Mouse (Mus musculus) lung, postnatal 0 days (tissue): ENCODE results near the gene Ctnna3. TPM values are rescaled to one million over a fixed set of nuclear protein-coding genes. Genes with fewer than 3 reads are reported as not detected.

ENCODE experiments used
- ATAC-seq: fragments of 200-750 bp; cut with Nextera tagmentation; 2 replicates; pipeline ENCODE4 v1.8.0; 2017; ENCODE audit warnings: moderate library complexity
- DNase-seq: peaks from one replicate; pipeline ENCODE4 v3.0.0-alpha.2; 2016; ENCODE audit warnings: low spot score
- H3K27ac ChIP-seq: fragments of 300-500 bp; sonication (generic); 2 replicates; pipeline ENCODE4 v1.5.1; 2014; ENCODE audit warnings: antibody characterized with exemption, mild to moderate bottlenecking, low read length, mixed read lengths
- H3K27me3 ChIP-seq: fragments of 300-500 bp; sonication (generic); replicated peaks from 2 replicates; pipeline ENCODE4 v1.6.1; 2014; ENCODE audit warnings: low read length, mixed read lengths; ENCODE audit not compliant: insufficient read depth
- H3K36me3 ChIP-seq: fragments of 300-500 bp; sonication (generic); 2 replicates; pipeline ENCODE4 v1.6.1; 2014; ENCODE audit warnings: low read length, mixed read lengths; ENCODE audit not compliant: insufficient read depth
- H3K4me1 ChIP-seq: fragments of 300-500 bp; sonication (generic); 2 replicates; pipeline ENCODE4 v1.6.1; 2014; ENCODE audit warnings: antibody characterized with exemption, low read depth, low read length, mixed read lengths; ENCODE audit not compliant: insufficient read depth
- H3K4me2 ChIP-seq: fragments of 300-500 bp; sonication (generic); replicated peaks from 2 replicates; pipeline ENCODE4 v1.6.1; 2014; ENCODE audit warnings: low read depth, mild to moderate bottlenecking, low read length, moderate library complexity, mixed read lengths
- H3K4me3 ChIP-seq: fragments of 300-500 bp; sonication (generic); 2 replicates; pipeline ENCODE4 v1.5.1; 2014; ENCODE audit warnings: low read depth, low read length
- H3K9ac ChIP-seq: fragments of 300-500 bp; sonication (generic); replicated peaks from 2 replicates; pipeline ENCODE4 v1.6.1; 2014; ENCODE audit warnings: low read depth, mild to moderate bottlenecking
- H3K9me3 ChIP-seq: fragments of 300-500 bp; sonication (generic); 2 replicates; pipeline ENCODE4 v1.6.1; 2016; ENCODE audit warnings: low read length, mixed read lengths
- CTCF ChIP-seq: IDR thresholded peaks from 2 replicates; pipeline ENCODE4 v1.5.1; 2016; ENCODE audit warnings: antibody characterized with exemption, mild to moderate bottlenecking
- EP300 ChIP-seq: IDR thresholded peaks from 2 replicates; pipeline ENCODE4 v1.6.1; 2016; ENCODE audit warnings: antibody characterized with exemption, mild to moderate bottlenecking, control low read depth
- WGBS: fragments of 180-500 bp; shearing (Covaris S2); extraction: QIAGEN DNeasy Blood & Tissue Kit; methylation state at CpG from one replicate; pipeline ENCODE4 v1.1.7; 2014; 5-methylcytosine and 5-hydroxymethylcytosine counted together
- polyA plus RNA-seq: library from polyadenylated mRNA; unstranded; fragments of >200 nt; fragmentation: Nextera tagmentation; extraction: Ambion mirVana; gene quantifications from 2 replicates; pipeline ENCODE4 v1.2.1, GENCODE M21; 2015

The Ctnna3 gene
- polyA plus RNA-seq, 1 experiment from 2014 or later = 0.19 TPM

- no peaks in the 10 kb centered on the region for H3K4me1 ChIP-seq
- no peak overlapping the region for H3K9ac ChIP-seq
- no peaks in the 10 kb centered on the region for H3K9me3 ChIP-seq
- H3K4me2 ChIP-seq = peak overlapping the region; percentile 38; the same call in 1 of the 2 replicates
- TF ChIP-seq CTCF (no peak), EP300 (no peak)
- H3K36me3 ChIP-seq = no peaks in the 10 kb centered on the region
- H3K27ac ChIP-seq = no peak overlapping the region
- peak; percentile 54 for DNase-seq
- ATAC-seq = no peak; the same call in 1 of the 2 replicates
- WGBS = 2% methylated on average over 12 of the region's 12 CpGs
- 0 out of 2 replicates have a peak, but pooled peaks cover 4% of the 10 kb centered on the region for H3K27me3 ChIP-seq
- no peak overlapping the region; the same call in 1 of the 2 replicates for H3K4me3 ChIP-seq
Measured at GRCm38 (mm10) chr10:64086567-64087391, 656.9 kb downstream of the Ctnna3 start.

- TF ChIP-seq EP300 = no peak
- no peak for TF ChIP-seq CTCF
- ATAC-seq (no peak), DNase-seq (no peak)
- Histone ChIP-seq H3K4me3 (peak overlapping the region; percentile 20), H3K4me1 (no peaks in the 10 kb centered on the region), H3K4me2 (peak overlapping the region; percentile 38), H3K9ac (no peak overlapping the region), H3K36me3 (no peaks in the 10 kb centered on the region), H3K27ac (no peak overlapping the region), H3K27me3 (0 out of 2 replicates have a peak, but pooled peaks cover 4% of the 10 kb centered on the region), H3K9me3 (no peaks in the 10 kb centered on the region)
- 1% methylated on average over 12 of the region's 12 CpGs for WGBS
Measured at GRCm38 (mm10) chr10:64087521-64087920, 657.6 kb downstream of the Ctnna3 start.

GRCm38 (mm10) chr10:64087936-64088773, 658.3 kb downstream of the Ctnna3 start:
- 9% methylated on average over 26 of the region's 26 CpGs for WGBS
- H3K9me3 ChIP-seq = no peaks in the 10 kb centered on the region
- TF ChIP-seq CTCF (no peak), EP300 (no peak)
- ATAC-seq (no peak), DNase-seq (no peak)
- H3K27ac ChIP-seq = no peak overlapping the region
- no peaks in the 10 kb centered on the region for H3K4me1 ChIP-seq
- H3K4me3 ChIP-seq = peak overlapping the region; percentile 20
- no peaks in the 10 kb centered on the region for H3K36me3 ChIP-seq
- no peak overlapping the region for H3K9ac ChIP-seq
- peak overlapping the region; percentile 38 for H3K4me2 ChIP-seq
- H3K27me3 ChIP-seq = 0 out of 2 replicates have a peak, but pooled peaks cover 4% of the 10 kb centered on the region

GRCm38 (mm10) chr10:64088774-64089460, 659.0 kb downstream of the Ctnna3 start:
- Histone ChIP-seq H3K9me3 (no peaks in the 10 kb centered on the region), H3K9ac (no peak overlapping the region), H3K27me3 (0 out of 2 replicates have a peak, but pooled peaks cover 4% of the 10 kb centered on the region), H3K27ac (no peak overlapping the region), H3K4me1 (no peaks in the 10 kb centered on the region), H3K4me3 (no peak overlapping the region), H3K4me2 (no peak overlapping the region), H3K36me3 (no peaks in the 10 kb centered on the region)
- DNase-seq = no peak
- no peak for ATAC-seq
- 26% methylated on average over 19 of the region's 19 CpGs for WGBS
- TF ChIP-seq EP300 (no peak), CTCF (no peak)

- Histone ChIP-seq H3K4me3 (no peak within 1 kb of the TSS), H3K27ac (no peak within 1 kb of the TSS), H3K9me3 (no peaks in the 10 kb centered on the region), H3K4me1 (no peaks in the 10 kb centered on the region), H3K36me3 (no peaks in the 10 kb centered on the region), H3K9ac (no peak within 1 kb of the TSS), H3K4me2 (peak within 1 kb of the TSS; percentile 42; the same call in 1 of the 2 replicates), H3K27me3 (0 out of 2 replicates have a peak, but pooled peaks cover 4% of the 10 kb centered on the region)
- ATAC-seq = peak; percentile 73
- DNase-seq = peak; percentile 80
- no peak for TF ChIP-seq EP300
- TF ChIP-seq CTCF = peak; percentile 79
- WGBS = under 1% methylated on average over 22 of the region's 22 CpGs
Measured at GRCm38 (mm10) chr10:64089680-64090460, 660.0 kb downstream of the Ctnna3 start, which contains the start of gene Lrrtm3. Gene Lrrtm3 (minus strand): TSS chr10:64090277.
